Mouse (Mus musculus) E14TG2a.4 (cell line): Measurements from ENCODE around the gene Hist1h2ad.

ENCODE experiments used
- CTCF ChIP-seq: conservative IDR thresholded peaks from 2 replicates; pipeline ENCODE4 v1.5.1; 2014; ENCODE audit warnings: low read length
- NANOG ChIP-seq: IDR thresholded peaks from 2 replicates; pipeline ENCODE4 v1.6.1; 2014; ENCODE audit warnings: borderline replicate concordance, low read length, mixed read lengths

DNA sequence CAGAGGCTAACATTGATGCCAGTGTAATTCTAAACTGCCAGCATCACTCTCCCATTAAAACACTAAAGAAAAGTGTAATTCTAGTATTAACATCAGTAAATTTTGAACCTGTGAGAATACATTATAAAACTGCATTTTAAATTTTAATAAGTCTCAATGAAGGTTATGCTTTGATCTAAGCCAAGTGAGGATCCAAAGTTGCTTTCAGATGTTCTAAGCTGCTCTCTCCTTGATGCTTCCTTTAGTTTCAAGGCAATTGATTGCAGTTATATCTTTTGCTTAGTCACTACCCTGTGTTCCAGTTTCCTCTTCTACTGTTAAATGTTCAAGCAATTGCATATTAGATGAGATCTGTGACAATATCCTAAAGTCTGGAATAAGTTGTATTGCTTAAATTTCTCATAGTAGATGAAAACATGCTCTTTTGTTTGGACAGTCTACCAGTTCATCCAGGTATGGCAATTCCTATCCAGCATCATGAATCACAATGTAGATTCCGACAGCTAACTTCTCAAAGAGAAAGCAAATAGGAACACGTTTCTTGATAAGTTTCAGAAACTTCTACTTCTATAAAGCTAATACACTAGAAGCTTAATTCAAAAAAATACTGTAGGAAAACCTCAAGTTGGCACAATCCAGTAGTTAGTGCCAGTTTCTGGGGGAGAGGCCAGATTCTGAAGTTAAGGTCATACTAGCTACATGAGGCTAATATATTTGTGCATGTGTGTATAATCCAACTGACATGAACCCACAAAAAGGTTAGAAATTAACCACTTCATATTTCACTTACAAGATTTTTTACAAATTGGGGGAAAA, 1.8 kb upstream of the Hist1h2ad start:
- TF ChIP-seq CTCF (no peak), NANOG (no peak)
